Mouse (Mus musculus): Measurements from ENCODE around the gene Ntf3. TPM values are rescaled to one million over a fixed set of nuclear protein-coding genes. Genes with fewer than 3 reads are reported as not detected.

The Ntf3 gene
- polyA plus RNA-seq, 1 experiment from 2014 or later: 0.81 TPM

DNA sequence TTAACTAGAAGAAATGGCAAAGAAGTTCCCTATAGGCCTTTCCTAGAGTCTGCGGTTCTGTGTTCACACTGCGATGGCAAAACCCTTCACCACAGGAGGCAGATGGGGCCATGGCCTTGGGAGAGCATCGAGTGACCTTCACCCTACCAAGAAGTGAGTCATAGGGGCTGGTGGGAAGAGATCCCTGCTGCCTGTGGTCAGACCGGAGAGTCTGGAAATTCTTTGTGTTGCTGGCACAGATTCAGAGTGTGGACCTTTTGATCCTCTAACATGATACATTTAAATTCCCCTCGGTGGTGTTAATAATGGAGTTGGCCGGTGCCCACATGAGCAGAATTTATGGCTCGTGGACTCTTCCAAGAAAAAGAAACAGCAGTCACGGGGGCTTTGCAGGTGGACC, 49.5 kb downstream of the Ntf3 start:
- Histone ChIP-seq H3K27me3 (no peaks in the 10 kb centered on the region), H3K27ac (no peak overlapping the region), H3K9me3 (replicated peaks) (no peaks in the 10 kb centered on the region), H3K4me2 (no peak overlapping the region), H3K36me3 (no peaks in the 10 kb centered on the region), H3K9ac (no peak overlapping the region), H3K4me1 (replicated peaks) (no peaks in the 10 kb centered on the region), H3K4me3 (replicated peaks) (no peak overlapping the region)
- 68% methylated on average over 8 of the region's 8 CpGs for WGBS (ENCODE audit: insufficient replicate concordance)
- ATAC-seq (ENCODE audit: low read depth) (no peak), DNase-seq (no peak)

DNA sequence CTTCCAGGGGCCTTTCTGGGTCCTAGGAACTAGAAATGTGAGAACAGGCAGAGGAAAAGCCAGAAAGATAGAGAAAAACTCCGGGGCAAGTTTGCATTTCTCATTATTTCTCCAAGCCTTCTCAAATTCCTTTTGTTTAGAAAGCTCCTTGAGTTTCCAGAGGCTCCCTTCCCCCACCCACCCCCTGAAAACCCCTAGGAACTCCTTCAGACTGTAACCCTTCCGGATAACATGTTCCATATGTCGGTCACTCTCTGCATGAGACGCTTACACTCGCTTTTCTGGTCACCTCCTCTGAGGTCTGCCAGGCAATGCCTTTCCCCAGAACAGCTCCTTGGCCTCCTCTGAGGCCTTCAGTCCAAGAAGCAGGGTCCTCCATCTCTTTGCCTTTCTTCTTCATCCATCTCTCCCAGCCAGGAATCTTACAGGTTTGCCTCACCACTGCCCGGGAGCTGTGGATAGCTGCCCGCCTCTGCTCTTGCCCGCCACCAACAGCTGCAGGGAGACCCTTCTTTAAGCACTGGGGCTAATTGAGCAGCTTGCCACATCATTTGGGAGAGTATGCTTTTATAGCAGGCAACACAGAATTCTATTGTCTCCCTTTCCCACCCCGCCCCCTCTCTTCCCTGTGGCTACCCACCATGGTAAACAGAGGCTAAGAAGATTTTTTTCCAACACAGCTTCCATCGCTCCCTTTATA, 51.6 kb downstream of the Ntf3 start:
- ATAC-seq (ENCODE audit: low read depth) (no peak), DNase-seq (no peak)
- Histone ChIP-seq H3K27me3 (no peaks in the 10 kb centered on the region), H3K9me3 (replicated peaks) (no peaks in the 10 kb centered on the region), H3K4me1 (replicated peaks) (no peaks in the 10 kb centered on the region), H3K9ac (no peak overlapping the region), H3K27ac (no peak overlapping the region), H3K36me3 (no peaks in the 10 kb centered on the region), H3K4me2 (no peak overlapping the region), H3K4me3 (replicated peaks) (no peak overlapping the region)
- 67% methylated on average over 10 of the region's 10 CpGs for WGBS (ENCODE audit: insufficient replicate concordance)

- ATAC-seq (ENCODE audit: low read depth) (no peak), DNase-seq (no peak)
- 70% methylated on average over 15 of the region's 15 CpGs for WGBS (ENCODE audit: insufficient replicate concordance)
These were observed 55.5 kb downstream of the Ntf3 start for GRCm38 (mm10) chr6:126110892-126111835.

DNA sequence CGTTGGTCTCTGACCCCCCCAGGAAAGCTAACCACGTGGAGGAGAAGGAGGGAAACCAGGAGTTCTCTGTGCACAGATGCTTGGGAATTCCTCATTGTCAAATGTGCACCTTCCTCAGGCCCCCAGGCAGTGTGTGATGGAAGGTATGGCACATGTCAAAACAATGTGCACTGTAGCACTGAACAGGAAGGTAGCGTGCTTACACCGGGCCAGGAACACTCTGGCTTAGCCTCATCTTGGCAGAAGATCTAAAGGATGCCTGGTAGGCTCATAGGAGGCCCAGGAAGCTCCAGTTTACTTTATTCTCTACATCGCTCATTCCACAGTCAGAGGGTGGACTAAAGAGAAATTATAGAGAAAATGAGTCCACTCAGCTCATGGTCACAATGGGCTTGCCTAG, 57.5 kb downstream of the Ntf3 start:
- no peak overlapping the region for H3K4me3 ChIP-seq (replicated peaks)
- no peak overlapping the region for H3K27ac ChIP-seq
- WGBS (ENCODE audit: insufficient replicate concordance): 48% methylated on average over 5 of the region's 5 CpGs
- ATAC-seq (ENCODE audit: low read depth) (no peak), DNase-seq (no peak)
- H3K4me1 ChIP-seq (replicated peaks): no peaks in the 10 kb centered on the region
- H3K9ac ChIP-seq: no peak overlapping the region
- no peaks in the 10 kb centered on the region for H3K27me3 ChIP-seq
- H3K36me3 ChIP-seq: no peaks in the 10 kb centered on the region
- H3K4me2 ChIP-seq: no peak overlapping the region
- no peaks in the 10 kb centered on the region for H3K9me3 ChIP-seq (replicated peaks)

More at GRCm38 (mm10) chr6:126110892-126111835, 55.5 kb downstream of the Ntf3 start:
- Histone ChIP-seq H3K27ac (no peak overlapping the region), H3K36me3 (no peaks in the 10 kb centered on the region), H3K27me3 (no peaks in the 10 kb centered on the region), H3K9me3 (replicated peaks) (no peaks in the 10 kb centered on the region), H3K4me2 (no peak overlapping the region), H3K4me1 (replicated peaks) (no peaks in the 10 kb centered on the region), H3K4me3 (replicated peaks) (no peak overlapping the region), H3K9ac (no peak overlapping the region)

DNA sequence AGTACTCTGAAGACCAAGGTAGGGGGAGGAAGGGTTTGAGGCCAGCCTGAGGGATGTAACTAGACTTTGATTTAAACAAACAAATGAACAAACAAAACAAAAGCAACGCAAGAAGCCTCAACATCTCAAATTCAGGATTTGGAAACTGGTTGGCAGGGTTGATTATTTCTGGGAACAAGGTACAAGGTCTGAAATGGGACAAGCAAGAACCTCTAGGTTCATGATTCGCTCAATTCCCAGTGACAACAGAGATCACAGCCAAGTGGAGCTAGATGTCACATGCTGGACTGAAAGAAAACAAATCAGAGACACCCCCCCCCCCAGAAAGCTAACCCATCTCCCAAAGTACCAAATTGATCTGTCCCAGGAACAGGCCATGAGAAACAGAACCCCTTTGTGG, 57.9 kb downstream of the Ntf3 start:
- no peaks in the 10 kb centered on the region for H3K36me3 ChIP-seq
- DNase-seq: no peak
- H3K27ac ChIP-seq: no peak overlapping the region
- no peak for ATAC-seq (ENCODE audit: low read depth)
- no peak overlapping the region for H3K9ac ChIP-seq
- no peaks in the 10 kb centered on the region for H3K27me3 ChIP-seq
- no peak overlapping the region for H3K4me2 ChIP-seq
- H3K4me1 ChIP-seq (replicated peaks): no peaks in the 10 kb centered on the region
- no peak overlapping the region for H3K4me3 ChIP-seq (replicated peaks)
- H3K9me3 ChIP-seq (replicated peaks): no peaks in the 10 kb centered on the region
- 67% methylated on average over 2 of the region's 2 CpGs for WGBS (ENCODE audit: insufficient replicate concordance)

- peaks cover 4% of the 10 kb centered on the region; the same call in 1 of the 2 replicates for H3K9me3 ChIP-seq (replicated peaks)
- DNase-seq (no peak), ATAC-seq (ENCODE audit: low read depth) (no peak)
- H3K4me2 ChIP-seq: no peak overlapping the region
- 32% methylated on average over 2 of the region's 2 CpGs for WGBS (ENCODE audit: insufficient replicate concordance)
- no peak overlapping the region for H3K9ac ChIP-seq
- no peaks in the 10 kb centered on the region for H3K4me1 ChIP-seq (replicated peaks)
- no peaks in the 10 kb centered on the region for H3K36me3 ChIP-seq
- no peaks in the 10 kb centered on the region for H3K27me3 ChIP-seq
- no peak overlapping the region for H3K27ac ChIP-seq
- no peak overlapping the region for H3K4me3 ChIP-seq (replicated peaks)
These were observed 59.3 kb downstream of the Ntf3 start for GRCm38 (mm10) chr6:126107398-126107797.

GRCm38 (mm10) chr6:126106798-126107173, 59.9 kb downstream of the Ntf3 start:
- Histone ChIP-seq H3K4me1 (replicated peaks) (no peaks in the 10 kb centered on the region), H3K4me3 (replicated peaks) (no peak overlapping the region), H3K27ac (no peak overlapping the region), H3K27me3 (no peaks in the 10 kb centered on the region), H3K9me3 (replicated peaks) (peaks cover 4% of the 10 kb centered on the region; the same call in 1 of the 2 replicates), H3K36me3 (no peaks in the 10 kb centered on the region), H3K4me2 (no peak overlapping the region), H3K9ac (no peak overlapping the region)
- DNase-seq (no peak), ATAC-seq (ENCODE audit: low read depth) (no peak)
- WGBS (ENCODE audit: insufficient replicate concordance): 51% methylated on average over 2 of the region's 2 CpGs

- H3K9me3 ChIP-seq (replicated peaks): peaks cover 4% of the 10 kb centered on the region; the same call in 1 of the 2 replicates
- no peak overlapping the region for H3K9ac ChIP-seq
- H3K4me3 ChIP-seq (replicated peaks): no peak overlapping the region
- H3K27me3 ChIP-seq: no peaks in the 10 kb centered on the region
- no peak overlapping the region for H3K4me2 ChIP-seq
- 55% methylated on average over 7 of the region's 7 CpGs for WGBS (ENCODE audit: insufficient replicate concordance)
- H3K27ac ChIP-seq: no peak overlapping the region
- H3K4me1 ChIP-seq (replicated peaks): no peaks in the 10 kb centered on the region
- no peak for ATAC-seq (ENCODE audit: low read depth)
- DNase-seq: no peak
- H3K36me3 ChIP-seq: no peaks in the 10 kb centered on the region
These were observed 60.5 kb downstream of the Ntf3 start for GRCm38 (mm10) chr6:126106051-126106797.

- 57% methylated on average over 12 of the region's 12 CpGs for WGBS (ENCODE audit: insufficient replicate concordance)
- no peak overlapping the region for H3K4me2 ChIP-seq
- no peak overlapping the region for H3K4me3 ChIP-seq (replicated peaks)
- H3K4me1 ChIP-seq (replicated peaks): no peaks in the 10 kb centered on the region
- peaks cover 4% of the 10 kb centered on the region; the same call in 1 of the 2 replicates for H3K9me3 ChIP-seq (replicated peaks)
- H3K27ac ChIP-seq: no peak overlapping the region
- no peaks in the 10 kb centered on the region for H3K36me3 ChIP-seq
- no peaks in the 10 kb centered on the region for H3K27me3 ChIP-seq
- DNase-seq: no peak
- no peak for ATAC-seq (ENCODE audit: low read depth)
- H3K9ac ChIP-seq: no peak overlapping the region
These were observed 61.5 kb downstream of the Ntf3 start for GRCm38 (mm10) chr6:126105083-126105740.

- Histone ChIP-seq H3K9me3 (replicated peaks) (peaks cover 4% of the 10 kb centered on the region; the same call in 1 of the 2 replicates), H3K36me3 (no peaks in the 10 kb centered on the region), H3K4me1 (replicated peaks) (no peaks in the 10 kb centered on the region), H3K4me3 (replicated peaks) (no peak overlapping the region), H3K4me2 (no peak overlapping the region), H3K9ac (no peak overlapping the region), H3K27me3 (no peaks in the 10 kb centered on the region), H3K27ac (no peak overlapping the region)
- WGBS (ENCODE audit: insufficient replicate concordance): 57% methylated on average over 6 of the region's 6 CpGs
- no peak for DNase-seq
- ATAC-seq (ENCODE audit: low read depth): no peak
These were observed 64.1 kb downstream of the Ntf3 start for GRCm38 (mm10) chr6:126102571-126102970.

DNA sequence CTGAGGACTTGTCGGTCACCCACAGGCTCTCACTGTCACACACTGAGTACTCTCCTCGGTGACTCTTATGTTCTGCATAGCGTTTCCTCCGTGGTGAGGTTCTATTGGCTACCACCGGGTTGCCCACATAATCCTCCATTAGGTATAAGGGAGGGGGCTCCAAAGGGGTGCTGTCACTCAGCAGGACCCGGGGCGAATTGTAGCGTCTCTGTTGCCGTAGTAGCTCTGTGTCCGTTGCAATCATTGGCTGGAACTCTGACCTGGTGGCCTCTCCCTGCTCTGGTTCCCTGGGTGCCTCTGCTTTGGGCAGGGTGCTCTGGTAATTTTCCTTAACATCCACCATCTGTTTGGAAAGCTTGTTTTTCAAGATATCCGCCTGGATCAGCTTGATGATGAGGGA, 64.7 kb downstream of the Ntf3 start:
- Histone ChIP-seq H3K4me3 (replicated peaks) (no peak overlapping the region), H3K27me3 (no peaks in the 10 kb centered on the region), H3K36me3 (no peaks in the 10 kb centered on the region), H3K27ac (no peak overlapping the region), H3K9ac (no peak overlapping the region), H3K4me1 (replicated peaks) (no peaks in the 10 kb centered on the region), H3K4me2 (no peak overlapping the region), H3K9me3 (replicated peaks) (peaks cover 4% of the 10 kb centered on the region; the same call in 1 of the 2 replicates)
- no peak for ATAC-seq (ENCODE audit: low read depth)
- WGBS (ENCODE audit: insufficient replicate concordance): 86% methylated on average over 11 of the region's 11 CpGs
- no peak for DNase-seq
